Mouse (Mus musculus) cerebellum, adult 2 months (tissue): ENCODE data around the gene Pear1. TPM values are rescaled to one million over a fixed set of nuclear protein-coding genes. Genes with fewer than 3 reads are reported as not detected.

ENCODE experiments used
- DNase-seq, 2 experiments: peaks; one replicate each; pipeline ENCODE4 v3.0.0; 2021
- H3K27ac ChIP-seq: fragments of 200-500 bp; 2 replicates; pipeline ENCODE4 v1.5.1; 2012; ENCODE audit warnings: low read length, control low read depth, inconsistent platforms; ENCODE audit not compliant: insufficient read depth
- H3K27me3 ChIP-seq: fragments of 200-500 bp; 2 replicates; pipeline ENCODE4 v1.6.1; 2012; ENCODE audit warnings: inconsistent platforms, mild to moderate bottlenecking, low read length, moderate library complexity; ENCODE audit not compliant: control insufficient read depth, insufficient read depth
- H3K4me1 ChIP-seq: fragments of 200-500 bp; 2 replicates; pipeline ENCODE4 v1.6.1; 2011; ENCODE audit warnings: low read length; ENCODE audit not compliant: control insufficient read depth, insufficient read depth
- H3K4me3 ChIP-seq: fragments of 200-500 bp; replicated peaks from 2 replicates; pipeline ENCODE3; 2011; ENCODE audit warnings: mild to moderate bottlenecking, low read depth, low read length, control low read depth; ENCODE audit not compliant: insufficient read depth
- CTCF ChIP-seq: fragments of 200-500 bp; IDR thresholded peaks from 2 replicates; pipeline ENCODE4 v1.5.1; 2011; ENCODE audit warnings: low read depth, mild to moderate bottlenecking, control low read depth, low read length, moderate library complexity, borderline replicate concordance; ENCODE audit not compliant: insufficient read depth
- POLR2A ChIP-seq: fragments of 200-500 bp; IDR thresholded peaks from 2 replicates; pipeline ENCODE4 v1.6.1; 2011; ENCODE audit warnings: low read length, control low read depth, borderline replicate concordance; ENCODE audit not compliant: insufficient read depth
- WGBS: fragments of 180-500 bp; shearing (Covaris S2); methylation state at CpG from one replicate; pipeline ENCODE4 v1.1.7; 2018; 5-methylcytosine and 5-hydroxymethylcytosine counted together
- polyA plus RNA-seq: library from polyadenylated mRNA; depleted of rRNA; stranded (reverse); fragments of >200 nt; gene quantifications from 2 replicates; pipeline ENCODE4 v1.2.3, GENCODE M21; 2012

Gene Pear1
- polyA plus RNA-seq, 1 experiment: 8.5 TPM

- Histone ChIP-seq H3K27me3 (no peaks in the 10 kb centered on the region), H3K27ac (no peak overlapping the region), H3K4me1 (no peaks in the 10 kb centered on the region), H3K4me3 (no peak overlapping the region)
- no peak for DNase-seq
- WGBS: 90% methylated on average over 4 of the region's 4 CpGs
- TF ChIP-seq CTCF (no peak), POLR2A (no peak)
Observed at GRCm38 (mm10) chr3:87743927-87744326, 80.2 kb downstream of the Pear1 start.

GRCm38 (mm10) chr3:87742735-87743134, 81.4 kb downstream of the Pear1 start:
- Histone ChIP-seq H3K4me1 (no peaks in the 10 kb centered on the region), H3K27ac (no peak overlapping the region), H3K27me3 (no peaks in the 10 kb centered on the region), H3K4me3 (no peak overlapping the region)
- TF ChIP-seq POLR2A (no peak), CTCF (no peak)
- no peak for DNase-seq
- 88% methylated on average over 16 of the region's 16 CpGs for WGBS

GRCm38 (mm10) chr3:87742013-87742412, 82.1 kb downstream of the Pear1 start:
- H3K27me3 ChIP-seq: no peaks in the 10 kb centered on the region
- TF ChIP-seq CTCF (no peak), POLR2A (no peak)
- H3K27ac ChIP-seq: no peak overlapping the region
- H3K4me1 ChIP-seq: no peaks in the 10 kb centered on the region
- no peak overlapping the region for H3K4me3 ChIP-seq
- WGBS: 82% methylated on average over 3 of the region's 3 CpGs
- no peak for DNase-seq

GRCm38 (mm10) chr3:87738906-87739305, 85.2 kb downstream of the Pear1 start:
- TF ChIP-seq CTCF (no peak), POLR2A (no peak)
- H3K27me3 ChIP-seq: no peaks in the 10 kb centered on the region
- H3K27ac ChIP-seq: no peak overlapping the region
- no peak for DNase-seq
- no peaks in the 10 kb centered on the region for H3K4me1 ChIP-seq
- no peak overlapping the region for H3K4me3 ChIP-seq
- 72% methylated on average over 5 of the region's 5 CpGs for WGBS

GRCm38 (mm10) chr3:87735335-87735734, 88.8 kb downstream of the Pear1 start:
- no peak overlapping the region for H3K27ac ChIP-seq
- no peak for TF ChIP-seq POLR2A
- TF ChIP-seq CTCF: no peak
- H3K27me3 ChIP-seq: no peaks in the 10 kb centered on the region
- H3K4me1 ChIP-seq: no peaks in the 10 kb centered on the region
- 90% methylated on average over 9 of the region's 9 CpGs for WGBS
- no peak overlapping the region for H3K4me3 ChIP-seq
- DNase-seq: no peak

- Histone ChIP-seq H3K27me3 (no peaks in the 10 kb centered on the region), H3K27ac (no peak overlapping the region), H3K4me3 (no peak overlapping the region), H3K4me1 (no peaks in the 10 kb centered on the region)
- WGBS: 86% methylated on average over 11 of the region's 11 CpGs
- TF ChIP-seq POLR2A (no peak), CTCF (no peak)
- DNase-seq: no peak
Observed at GRCm38 (mm10) chr3:87733984-87734761, 89.9 kb downstream of the Pear1 start.

GRCm38 (mm10) chr3:87733098-87733497, 91.0 kb downstream of the Pear1 start:
- H3K27me3 ChIP-seq: no peaks in the 10 kb centered on the region
- no peaks in the 10 kb centered on the region for H3K4me1 ChIP-seq
- no peak overlapping the region for H3K4me3 ChIP-seq
- DNase-seq: no peak
- TF ChIP-seq POLR2A (no peak), CTCF (no peak)
- WGBS: 75% methylated on average over 4 of the region's 4 CpGs
- no peak overlapping the region for H3K27ac ChIP-seq

- Histone ChIP-seq H3K4me1 (no peaks in the 10 kb centered on the region), H3K27me3 (no peaks in the 10 kb centered on the region), H3K27ac (no peak overlapping the region), H3K4me3 (no peak overlapping the region)
- TF ChIP-seq CTCF: no peak
- no peak for TF ChIP-seq POLR2A
- 94% methylated on average over 6 of the region's 6 CpGs for WGBS
- no peak for DNase-seq
Observed at GRCm38 (mm10) chr3:87728696-87729095, 95.4 kb downstream of the Pear1 start.
